Mouse (Mus musculus): ENCODE results near the gene Ints6l.

Ints6l gene

GRCm38 (mm10) chrX:56454671-56455371 lies at the start of gene Ints6l:
Ints6l (plus strand) TSS chrX:56454857.
- no peak for DNase-seq (ENCODE audit: extremely low read depth, low read depth, low spot score)

- DNase-seq (ENCODE audit: extremely low read depth, low read depth, low spot score): no peak
These were observed 49.2 kb upstream of the Ints6l start for GRCm38 (mm10) chrX:56405482-56405881.

- DNase-seq (ENCODE audit: extremely low read depth, low read depth, low spot score): no peak
These were observed 48.5 kb upstream of the Ints6l start for GRCm38 (mm10) chrX:56406128-56406527.

- no peak for DNase-seq (ENCODE audit: extremely low read depth, low read depth, low spot score)
These were observed 38.4 kb upstream of the Ints6l start for GRCm38 (mm10) chrX:56416277-56416676.

- DNase-seq (ENCODE audit: extremely low read depth, low read depth, low spot score): no peak
These were observed 37.1 kb upstream of the Ints6l start for GRCm38 (mm10) chrX:56417541-56417940.

- no peak for DNase-seq (ENCODE audit: extremely low read depth, low read depth, low spot score)
These were observed 24.1 kb upstream of the Ints6l start for GRCm38 (mm10) chrX:56430601-56431000.

GRCm38 (mm10) chrX:56435758-56436283 lies 18.8 kb upstream of the Ints6l start:
- no peak for DNase-seq (ENCODE audit: extremely low read depth, low read depth, low spot score)

GRCm38 (mm10) chrX:56446487-56447428 lies 7.9 kb upstream of the Ints6l start:
- DNase-seq (ENCODE audit: extremely low read depth, low read depth, low spot score): no peak

GRCm38 (mm10) chrX:56447524-56448015 lies 7.1 kb upstream of the Ints6l start, which contains the start of gene Gm2174:
Gm2174 (plus strand) TSS chrX:56447965.
- DNase-seq (ENCODE audit: extremely low read depth, low read depth, low spot score): no peak

GRCm38 (mm10) chrX:56455372-56456246 lies 952 bp downstream of the Ints6l start:
- DNase-seq (ENCODE audit: extremely low read depth, low read depth, low spot score): no peak

GRCm38 (mm10) chrX:56456379-56456778 lies 1.7 kb downstream of the Ints6l start:
- DNase-seq (ENCODE audit: extremely low read depth, low read depth, low spot score): no peak

GRCm38 (mm10) chrX:56462020-56462933 lies 7.6 kb downstream of the Ints6l start:
- no peak for DNase-seq (ENCODE audit: extremely low read depth, low read depth, low spot score)

- no peak for DNase-seq (ENCODE audit: extremely low read depth, low read depth, low spot score)
These were observed 10.2 kb downstream of the Ints6l start for GRCm38 (mm10) chrX:56464906-56465305.

GRCm38 (mm10) chrX:56467688-56468087 lies 13.0 kb downstream of the Ints6l start:
- no peak for DNase-seq (ENCODE audit: extremely low read depth, low read depth, low spot score)

GRCm38 (mm10) chrX:56468422-56468821 lies 13.8 kb downstream of the Ints6l start:
- no peak for DNase-seq (ENCODE audit: extremely low read depth, low read depth, low spot score)

GRCm38 (mm10) chrX:56474035-56474434 lies 19.4 kb downstream of the Ints6l start:
- DNase-seq (ENCODE audit: extremely low read depth, low read depth, low spot score): no peak

GRCm38 (mm10) chrX:56477553-56477952 lies 22.9 kb downstream of the Ints6l start:
- no peak for DNase-seq (ENCODE audit: extremely low read depth, low read depth, low spot score)

GRCm38 (mm10) chrX:56481906-56482305 lies 27.2 kb downstream of the Ints6l start:
- DNase-seq (ENCODE audit: extremely low read depth, low read depth, low spot score): no peak

GRCm38 (mm10) chrX:56489758-56490157 lies 35.1 kb downstream of the Ints6l start:
- no peak for DNase-seq (ENCODE audit: extremely low read depth, low read depth, low spot score)

Measured in fat pad, adult 2 months (tissue).